Comparison of ENCODE assay signal across 9 mouse cellular contexts in the genomic region with DNA sequence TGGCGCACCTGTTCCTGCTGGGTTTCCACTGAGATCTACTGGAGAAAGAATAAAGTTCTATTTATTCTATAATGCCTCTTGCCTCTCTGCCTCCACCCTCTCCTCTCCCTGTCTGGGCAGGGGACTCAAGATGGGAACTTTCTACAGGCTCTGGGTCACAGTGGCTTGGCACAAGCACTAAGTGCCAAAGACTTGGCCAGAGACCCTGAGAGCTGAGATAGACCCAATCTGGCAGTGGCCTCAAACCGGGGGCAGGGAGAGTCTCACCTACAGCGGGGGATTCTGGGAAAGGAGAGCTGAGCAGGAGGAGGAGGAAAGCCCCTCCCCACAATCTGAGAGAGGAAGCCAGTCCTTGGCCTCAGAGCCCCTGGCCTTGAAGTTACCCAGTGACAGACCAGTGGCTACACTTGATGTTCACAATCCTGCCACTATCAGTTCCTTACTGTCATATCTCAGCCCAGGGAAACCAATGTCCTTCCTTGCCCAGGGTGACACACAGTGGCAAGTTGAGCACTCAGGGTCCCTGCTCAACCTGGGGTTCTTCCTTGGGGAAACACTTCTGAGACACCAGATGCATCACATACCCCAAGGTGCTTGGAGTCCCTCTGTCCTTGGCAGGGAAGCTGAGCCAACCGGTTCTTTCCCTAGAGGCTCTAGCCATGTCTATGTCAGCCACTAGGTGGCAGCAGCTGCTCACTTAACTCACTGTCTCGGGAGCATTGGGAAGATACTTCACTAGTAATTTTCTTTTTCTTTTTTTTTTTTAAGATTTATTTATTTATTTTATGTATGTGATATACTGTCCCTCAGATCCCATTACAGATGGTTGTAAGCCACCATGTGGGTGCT. TPM values are rescaled to one million over a fixed set of nuclear protein-coding genes. Genes with fewer than 3 reads are reported as not detected.
DNase-seq lines count a peak whose midpoint lies in the region; ATAC-seq and TF ChIP-seq lines count a peak whose summit lies in the region.
"Had no signal": no experiment of that assay in that cellular context is flagged by ENCODE, and none has a peak within 500 bp of the region (broad histone marks: within the 10 kb centered on the region; RNA-seq: fewer than 3 reads in every experiment).

No protein-coding gene starts in this region.

- H3K4me3 ChIP-seq in kidney, embryonic 15.5 days (replicated peaks): no peak overlapping the region
- no peak overlapping the region for H3K4me3 ChIP-seq in G1E (ENCODE audit: low read depth, low read length)
- no peak overlapping the region for H3K4me3 ChIP-seq in thymus, adult 2 months (ENCODE audit: control insufficient read depth, insufficient read depth, low read length)
- H3K4me3 ChIP-seq: midbrain, embryonic 12.5 days had no signal

- intact Hi-C loops in left cerebral cortex, postnatal 25 days (cut with DNase I): loop anchor here (1.0 to 5.0 kb wide), 2 partner anchors 113 to 175 kb away; partner anchors contain the start of gene Wipf2

- peak; percentile 84 for DNase-seq in kidney, adult 18-20 months
- DNase-seq in G1E (ENCODE audit: low spot score): no peak
- DNase-seq in cerebellum, adult 9-10 months: peak; percentile 82
- peak; percentile 84 to 88 for DNase-seq in frontal cortex, postnatal 36 days (ENCODE audit: low spot score in 2 of 2)
- peak; percentile 78 to 85 for DNase-seq in left cerebral cortex, postnatal 25 days (ENCODE audit: low spot score in 2 of 2)
- peak; percentile 74 for DNase-seq in thymus, adult 2 months

- 0 out of 2 replicates have a peak, but pooled peaks cover under 1% of the 10 kb centered on the region for H3K27me3 ChIP-seq in kidney, embryonic 15.5 days
- peaks cover 18% of the 10 kb centered on the region for H3K27me3 ChIP-seq in G1E (ENCODE audit: insufficient read depth, low read length)
- H3K27me3 ChIP-seq in thymus, adult 2 months (ENCODE audit: control insufficient read depth, insufficient read depth, low read length): no peaks in the 10 kb centered on the region

- no peak overlapping the region for H3K9ac ChIP-seq in kidney, embryonic 15.5 days
- H3K9ac ChIP-seq: midbrain, embryonic 12.5 days had no signal

- no peak overlapping the region for H3K4me2 ChIP-seq in kidney, embryonic 15.5 days
- H3K4me2 ChIP-seq: midbrain, embryonic 12.5 days had no signal

- 56% methylated on average over 5 of the region's 5 CpGs for WGBS in kidney, embryonic 15.5 days
- 68% methylated on average over 5 of the region's 5 CpGs for WGBS in thymus, adult 2 months

- H3K27ac ChIP-seq in kidney, embryonic 15.5 days: no peak overlapping the region
- H3K27ac ChIP-seq in thymus, adult 2 months (ENCODE audit: control insufficient read depth, insufficient read depth, low read length): no peak overlapping the region
- H3K27ac ChIP-seq: midbrain, embryonic 12.5 days had no signal

- H3K36me3 ChIP-seq in kidney, embryonic 15.5 days: peaks cover 50% of the 10 kb centered on the region
- peaks cover 52% of the 10 kb centered on the region for H3K36me3 ChIP-seq in G1E (replicated peaks)
- H3K36me3 ChIP-seq in thymus, adult 2 months (ENCODE audit: control insufficient read depth, insufficient read depth, low read length): peaks cover 35% of the 10 kb centered on the region

- H3K9me3 ChIP-seq in kidney, embryonic 15.5 days (replicated peaks): no peaks in the 10 kb centered on the region
- H3K9me3 ChIP-seq in G1E (replicated peaks): no peaks in the 10 kb centered on the region
- H3K9me3 ChIP-seq: midbrain, embryonic 12.5 days had no signal

- peak; percentile 70 for TF ChIP-seq CTCF in G1E (IDR thresholded peaks at IDR 0.05; ENCODE audit: low read depth, low read length)
- peak; percentile 42; the same call in 1 of the 2 replicates for TF ChIP-seq CTCF in thymus, adult 2 months (IDR thresholded peaks at IDR 0.05; ENCODE audit: borderline replicate concordance, control insufficient read depth, extremely low read depth, insufficient read depth, low read length, poor library complexity)

- H3K4me1 ChIP-seq in kidney, embryonic 15.5 days: peaks cover 28% of the 10 kb centered on the region
- peaks cover 41% of the 10 kb centered on the region for H3K4me1 ChIP-seq in G1E (ENCODE audit: insufficient read depth, low read depth, low read length)
- no peaks in the 10 kb centered on the region for H3K4me1 ChIP-seq in thymus, adult 2 months (replicated peaks; ENCODE audit: control insufficient read depth, insufficient read depth, low read length)

- TF ChIP-seq POLR2A in thymus, adult 2 months (IDR thresholded peaks at IDR 0.05; ENCODE audit: control insufficient read depth, extremely low read depth, insufficient read depth, low read length, poor library complexity): no peak

- ATAC-seq in kidney, embryonic 15.5 days (replicated peaks; ENCODE audit: low FRiP score): no peak
- ATAC-seq in G1E (ENCODE audit: extremely low read depth, insufficient number of reproducible peaks, low FRiP score, poor library complexity, severe bottlenecking): no peak
- ATAC-seq in monocyte, adult 5-6 weeks (replicated peaks; ENCODE audit: insufficient number of reproducible peaks, low FRiP score, low TSS enrichment, poor library complexity, severe bottlenecking): peak; percentile 43

RNA-seq across cellular contexts. Expression of gene Gjd3, which starts 7.7 kb away (rescaled TPM):
- polyA plus RNA-seq in kidney, embryonic 15.5 days (2015; fragmentation: Nextera tagmentation; extraction: Ambion mirVana): 0.48 and 0.51 TPM in 2 replicates
- total RNA-seq in G1E (2014; fragmentation: Nextera tagmentation): not detected in 2 replicates
- not detected in 2 replicates for total RNA-seq in G1E (2017)
- not detected in 2 replicates for polyA plus RNA-seq in G1E (2012)
- total RNA-seq in left cerebral cortex, postnatal 25 days (2021): 1 to 10 TPM; 2.9 to 3.0 TPM
- total RNA-seq in monocyte, adult 5-6 weeks (2017): not detected in 3 replicates
- 1.3 and 1.9 TPM in 2 replicates for polyA plus RNA-seq in thymus, adult 2 months (2012; rRNA removed)

RNA-seq across cellular contexts. Expression of gene Rara, which starts 47.5 kb away (rescaled TPM):
- 29.3 and 32.1 TPM in 2 replicates for polyA plus RNA-seq in kidney, embryonic 15.5 days (2015; fragmentation: Nextera tagmentation; extraction: Ambion mirVana)
- 109 and 110 TPM in 2 replicates for total RNA-seq in G1E (2014; fragmentation: Nextera tagmentation)
- 16.9 and 17.1 TPM in 2 replicates for total RNA-seq in G1E (2017)
- polyA plus RNA-seq in G1E (2012): 84.4 and 103 TPM in 2 replicates
- total RNA-seq in left cerebral cortex, postnatal 25 days (2021): 10 to 100 TPM in 1 of 2 experiments, 1 to 10 TPM in 1; 9.4 to 12.1 TPM
- 61.0 to 76.9 TPM (median 62.9 TPM) in 3 replicates for total RNA-seq in monocyte, adult 5-6 weeks (2017)
- polyA plus RNA-seq in thymus, adult 2 months (2012; rRNA removed): 63.5 and 74.1 TPM in 2 replicates

RNA-seq across cellular contexts. Expression of gene Top2a, which starts 48.9 kb away (rescaled TPM):
- 249 and 256 TPM in 2 replicates for polyA plus RNA-seq in kidney, embryonic 15.5 days (2015; fragmentation: Nextera tagmentation; extraction: Ambion mirVana)
- total RNA-seq in G1E (2014; fragmentation: Nextera tagmentation) (426 and 497 TPM in 2 replicates), G1E (2017) (717 and 752 TPM in 2 replicates)
- polyA plus RNA-seq in G1E (2012): 29.0 and 89.9 TPM in 2 replicates
- 1 to 10 TPM in 1 of 2 experiments, under 1 TPM in 1; 0.87 to 1.3 TPM for total RNA-seq in left cerebral cortex, postnatal 25 days (2021)
- total RNA-seq in monocyte, adult 5-6 weeks (2017): 14.1 to 26.1 TPM (median 15.5 TPM) in 3 replicates
- 59.2 and 85.6 TPM in 2 replicates for polyA plus RNA-seq in thymus, adult 2 months (2012; rRNA removed)

Comparison
In these comparisons a context has a peak if more than half of its experiments do, and no peak if none do; other contexts are left out.
1. RNA of gene Top2a, which starts 48.9 kb away (total RNA-seq): 426 to 752 TPM in G1E; 14.1 to 26.1 TPM in monocyte, adult 5-6 weeks and 0.87 to 1.3 TPM in left cerebral cortex, postnatal 25 days; every median in the first group is over 10 times any median in the second.